Mouse (Mus musculus): Measurements from ENCODE around the gene Pip5k1a.
"Not testable (repeated sequence)": the region's sequence is repeated elsewhere in the genome, so short reads cannot be mapped to it uniquely, and the experiment has no call there.

The Pip5k1a gene

GRCm38 (mm10) chr3:95112760-95113159 lies 6.0 kb upstream of the Pip5k1a start:
- DNase-seq (ENCODE audit: low read depth): no peak

- DNase-seq (ENCODE audit: low read depth): peak; percentile 93
Measured at GRCm38 (mm10) chr3:95110911-95111726, 4.4 kb upstream of the Pip5k1a start, which contains the start of gene Vps72. Gene Vps72, plus strand, starts transcription at chr3:95111022.

GRCm38 (mm10) chr3:95107898-95108297 lies 1.2 kb upstream of the Pip5k1a start:
- peak; percentile 52 for DNase-seq (ENCODE audit: low read depth)

DNA sequence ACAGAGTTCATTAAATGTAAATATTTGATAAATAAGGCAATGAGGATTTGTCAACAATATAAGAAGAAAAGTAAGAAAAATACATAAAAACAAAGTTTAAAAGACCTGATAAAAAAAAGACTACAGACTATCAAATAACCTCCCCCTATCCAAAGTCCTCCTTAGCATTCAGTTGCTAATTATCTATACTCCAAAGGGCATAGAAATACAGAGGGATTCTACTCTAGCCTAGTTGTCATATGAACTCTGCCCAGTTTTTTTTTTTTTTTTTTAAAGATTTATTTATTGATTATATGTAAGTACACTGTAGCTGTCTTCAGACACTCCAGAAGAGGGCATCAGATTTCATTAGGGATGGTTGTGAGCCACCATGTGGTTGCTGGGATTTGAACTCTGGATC lies 578 bp upstream of the Pip5k1a start:
- not testable (repeated sequence) for DNase-seq (ENCODE audit: low read depth)

GRCm38 (mm10) chr3:95105586-95106337 lies 968 bp downstream of the Pip5k1a start:
- peak; percentile 62 for DNase-seq (ENCODE audit: low read depth)

DNA sequence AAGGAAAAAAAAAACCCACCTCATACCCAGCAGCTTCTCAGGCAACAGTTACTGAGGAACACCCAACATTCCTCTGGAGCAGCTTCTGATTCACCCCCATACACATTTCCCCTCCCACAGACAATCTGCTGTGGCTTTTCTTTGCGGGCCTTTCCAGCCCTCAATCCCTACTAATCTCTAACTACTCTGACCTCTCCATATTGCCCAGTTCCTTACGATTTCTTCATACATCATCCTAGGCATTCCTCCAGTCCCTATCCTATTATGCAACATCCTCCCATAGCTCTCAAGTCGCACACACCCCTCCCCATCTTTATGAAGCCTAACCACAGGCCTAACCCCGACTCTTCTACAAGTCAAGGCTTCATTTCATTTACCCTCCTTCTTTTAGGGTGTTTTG lies 1.6 kb downstream of the Pip5k1a start:
- DNase-seq (ENCODE audit: low read depth): peak; percentile 58

GRCm38 (mm10) chr3:95100854-95101253 lies 5.9 kb downstream of the Pip5k1a start:
- DNase-seq (ENCODE audit: low read depth): no peak

DNA sequence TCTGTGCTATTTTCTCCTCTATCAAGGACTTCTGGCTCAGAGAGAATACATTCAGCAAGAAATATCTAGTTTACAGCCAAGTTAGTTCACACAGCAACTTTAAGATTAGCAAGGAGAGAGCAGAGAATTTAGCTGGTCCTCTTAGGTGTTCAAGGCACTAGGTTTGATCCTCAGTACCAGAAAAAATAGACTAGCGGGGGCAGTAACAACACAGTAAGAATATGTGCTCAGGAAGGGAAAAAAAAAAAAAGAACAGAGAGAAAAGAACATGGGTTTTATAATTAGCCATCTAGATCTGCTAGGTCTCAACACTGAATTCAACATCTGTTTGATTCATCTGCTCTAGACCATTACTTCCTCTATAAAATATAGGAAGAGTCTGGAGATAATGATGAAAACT lies 18.7 kb downstream of the Pip5k1a start:
- no peak for DNase-seq (ENCODE audit: low read depth)

DNA sequence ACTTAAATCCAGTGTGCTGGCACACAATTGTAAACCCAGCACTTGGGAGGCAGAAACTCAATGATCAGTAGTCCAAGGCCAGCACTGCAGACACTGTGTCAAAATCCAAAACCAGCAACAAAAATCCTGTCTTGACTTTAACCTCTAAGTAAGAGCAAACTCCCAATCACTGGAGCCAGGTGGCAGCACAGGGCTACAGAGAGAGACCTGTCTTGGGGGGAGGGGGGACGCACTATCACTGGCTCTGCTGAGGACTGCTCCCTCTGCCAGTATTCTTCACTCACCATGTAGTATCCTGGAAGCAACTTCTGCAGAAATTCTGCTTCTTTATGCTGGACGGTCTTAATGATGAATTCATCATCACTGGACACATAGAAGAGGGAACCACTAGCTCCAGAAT lies 35.1 kb downstream of the Pip5k1a start:
- DNase-seq (ENCODE audit: low read depth): no peak

DNA sequence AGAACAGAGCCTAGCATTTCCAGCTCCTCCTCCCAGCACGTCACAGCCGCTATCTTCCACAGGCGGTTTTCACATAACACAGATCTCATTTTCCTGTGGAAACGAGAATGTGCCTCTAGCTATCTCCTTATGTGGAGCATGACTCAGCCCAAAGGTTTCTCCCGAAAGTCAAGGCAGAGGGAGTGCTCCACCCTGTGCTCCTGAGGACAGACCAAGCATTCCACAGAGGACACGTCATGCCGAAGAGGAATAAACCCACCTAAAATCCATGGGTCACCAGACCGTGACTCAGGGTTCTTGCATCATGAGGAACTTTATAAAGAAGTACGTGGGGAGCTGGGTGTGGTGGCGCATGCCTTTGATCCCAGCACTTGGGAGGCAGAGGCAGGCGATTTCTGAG lies 40.2 kb downstream of the Pip5k1a start:
- DNase-seq (ENCODE audit: low read depth): peak; percentile 80

- DNase-seq (ENCODE audit: low read depth): no peak
Measured at GRCm38 (mm10) chr3:95066095-95066494, 40.6 kb downstream of the Pip5k1a start.

DNA sequence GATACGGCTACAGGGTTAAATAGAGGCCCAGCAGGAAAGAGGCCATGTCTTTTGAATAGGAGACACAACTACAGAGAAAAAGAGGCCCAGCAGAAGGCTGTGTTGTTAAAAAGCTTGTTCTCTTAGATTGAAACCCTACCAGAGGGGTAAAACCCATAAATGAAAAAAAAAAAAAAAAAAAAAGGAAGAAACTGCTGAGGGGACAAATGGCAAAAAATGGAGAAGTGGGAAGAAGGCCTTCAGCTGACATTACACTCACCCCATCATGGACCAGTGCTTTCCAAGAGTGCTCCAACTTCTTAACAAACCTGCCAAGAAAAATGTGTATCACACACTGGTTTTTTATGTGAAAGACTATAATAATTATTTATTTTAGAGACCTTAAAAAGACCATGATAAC lies 41.2 kb downstream of the Pip5k1a start:
- DNase-seq (ENCODE audit: low read depth): no peak

- DNase-seq (ENCODE audit: low read depth): peak; percentile 45
Measured at GRCm38 (mm10) chr3:95063741-95064140, 43.0 kb downstream of the Pip5k1a start.

DNA sequence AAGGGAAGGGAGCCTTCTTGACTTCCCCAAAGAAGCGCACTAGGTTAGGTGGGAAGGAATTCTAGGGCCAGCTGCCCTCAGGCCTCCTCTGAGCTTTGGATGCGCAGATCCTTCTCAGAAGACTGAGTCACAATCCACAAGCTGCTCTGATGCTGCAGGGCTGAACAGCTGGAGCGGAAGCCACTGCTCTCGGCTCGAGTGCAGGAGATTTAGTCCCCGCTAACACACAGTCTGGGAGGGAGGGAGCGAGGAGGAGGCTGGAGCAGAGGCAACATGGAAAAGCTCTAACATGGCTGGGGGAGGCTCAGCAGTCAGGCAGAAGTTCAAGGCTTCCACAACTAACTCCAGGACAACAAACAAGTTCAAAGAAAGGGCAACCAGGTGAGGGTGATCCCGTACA lies 48.7 kb downstream of the Pip5k1a start:
- peak; percentile 30 for DNase-seq (ENCODE audit: low read depth)

- DNase-seq (ENCODE audit: low read depth): peak; percentile 30
Measured at GRCm38 (mm10) chr3:95056275-95056674, 50.5 kb downstream of the Pip5k1a start.

DNA sequence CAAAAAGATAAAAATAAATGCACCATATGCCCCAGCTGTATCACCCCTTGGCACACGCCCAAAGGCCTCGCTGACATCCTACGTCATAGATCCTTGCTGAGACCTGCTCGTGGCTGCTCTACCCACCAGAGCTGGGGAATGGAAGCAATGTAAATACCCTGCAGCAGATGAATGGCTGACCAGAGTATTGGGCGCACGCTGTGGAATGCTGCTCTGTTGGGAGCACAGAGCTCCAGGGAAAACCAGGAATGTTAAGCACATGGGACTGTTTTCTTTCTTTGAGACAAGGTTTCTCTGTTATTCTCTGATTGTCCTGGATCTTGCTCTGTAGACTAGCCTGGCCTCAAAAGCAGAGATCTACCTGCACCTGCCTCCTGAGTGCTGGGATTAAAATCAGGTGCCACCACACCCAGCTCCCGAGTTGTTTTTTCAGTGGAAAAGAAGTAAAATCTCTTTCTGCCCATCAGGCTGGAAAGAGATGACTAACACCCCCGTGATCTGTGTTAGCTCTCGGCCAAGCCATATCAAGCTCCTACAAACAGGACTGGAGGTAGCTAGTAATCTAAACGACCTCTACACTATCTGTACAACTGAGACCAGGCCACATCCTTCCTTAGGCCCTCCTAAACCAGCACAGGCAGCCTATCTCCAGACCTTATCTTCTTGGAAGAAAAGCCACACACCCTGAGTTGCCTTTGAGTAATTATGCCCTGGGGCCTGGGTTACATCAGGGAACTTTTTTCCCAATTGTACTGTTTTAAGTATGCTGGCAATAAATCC lies 52.1 kb downstream of the Pip5k1a start:
- DNase-seq (ENCODE audit: low read depth): peak; percentile 87

DNA sequence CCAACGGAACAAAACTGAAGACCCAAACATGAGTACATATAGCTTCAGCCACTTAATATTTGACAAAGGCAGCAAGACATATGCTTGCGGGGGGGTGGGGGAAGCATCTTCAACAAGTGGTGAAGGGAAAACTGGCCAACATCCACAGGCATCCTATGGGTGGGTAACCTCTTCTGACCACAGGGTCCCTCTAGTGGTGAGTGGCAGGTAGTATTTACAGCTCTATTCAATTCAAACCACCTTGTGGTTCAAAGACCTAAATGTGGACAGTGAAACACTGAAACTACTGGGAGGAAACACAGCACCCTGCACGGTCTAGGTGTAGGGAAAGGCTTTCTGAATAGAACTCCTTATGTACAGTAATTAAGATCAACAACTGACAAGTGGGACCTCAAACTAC lies 53.0 kb downstream of the Pip5k1a start:
- peak; percentile 78 for DNase-seq (ENCODE audit: low read depth)

DNA sequence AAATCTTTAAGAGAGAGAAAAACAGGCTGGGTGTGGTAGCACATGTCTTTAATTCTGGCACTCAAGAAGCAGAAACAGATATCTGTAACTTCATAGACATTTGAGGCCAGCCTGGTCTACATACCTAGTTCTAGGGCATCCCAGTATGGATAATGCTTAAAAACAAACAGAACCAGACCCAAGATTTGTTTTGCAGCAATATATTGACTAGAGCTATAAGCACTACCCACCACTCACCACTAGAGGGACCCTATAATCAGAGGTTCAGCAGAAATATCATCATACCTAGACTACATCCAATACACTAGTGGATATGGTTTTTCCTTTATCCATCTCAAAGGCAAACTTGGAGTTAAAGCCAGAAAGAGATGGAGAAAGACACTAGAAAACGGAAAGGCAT lies 53.8 kb downstream of the Pip5k1a start:
- DNase-seq (ENCODE audit: low read depth): peak; percentile 82

- DNase-seq (ENCODE audit: low read depth): no peak
Measured at GRCm38 (mm10) chr3:95047914-95048313, 58.8 kb downstream of the Pip5k1a start.

GRCm38 (mm10) chr3:95046462-95047057 lies 60.2 kb downstream of the Pip5k1a start:
- DNase-seq (ENCODE audit: low read depth): no peak

GRCm38 (mm10) chr3:95043251-95043650 lies 63.5 kb downstream of the Pip5k1a start:
- no peak for DNase-seq (ENCODE audit: low read depth)

DNA sequence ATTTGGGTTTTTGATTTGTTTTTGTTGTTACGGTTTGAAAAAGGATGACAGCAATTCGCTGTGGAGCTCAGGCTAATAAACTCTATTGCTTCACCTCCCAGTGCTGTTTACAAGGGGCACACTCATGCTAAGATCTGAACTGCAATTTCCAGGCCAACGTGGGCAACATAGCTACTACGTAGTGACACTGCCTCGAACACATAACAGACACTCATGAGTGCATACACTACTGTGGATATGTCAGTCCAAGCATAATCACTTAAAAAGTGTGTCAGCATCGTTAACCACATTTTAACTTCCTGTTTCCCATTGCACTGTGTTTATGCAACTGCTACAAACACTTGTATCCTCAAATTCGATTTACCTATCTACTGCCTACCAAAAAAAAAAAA lies 63.9 kb downstream of the Pip5k1a start:
- DNase-seq (ENCODE audit: low read depth): no peak
